Mouse (Mus musculus): Measurements from ENCODE around the gene Rilp.

The Rilp gene

GRCm38 (mm10) chr11:75509741-75510626, at the start of gene Rilp:
Gene Rilp (plus strand): TSS chr11:75510094.
- DNase-seq = peak; percentile 59 to 60

- DNase-seq = peak; percentile 87 to 92
These were observed 49.6 kb upstream of the Rilp start for GRCm38 (mm10) chr11:75460103-75460843.

- peak; percentile 97 to 99 for DNase-seq
These were observed 48.8 kb upstream of the Rilp start, which contains the start of gene Tlcd2 for GRCm38 (mm10) chr11:75460844-75461742. Gene Tlcd2 (plus strand): TSS chr11:75461715.

- DNase-seq = no peak
These were observed 48.1 kb upstream of the Rilp start for GRCm38 (mm10) chr11:75461743-75462252.

GRCm38 (mm10) chr11:75462253-75462783, 47.6 kb upstream of the Rilp start:
- peak; percentile 45 to 48 for DNase-seq

GRCm38 (mm10) chr11:75462865-75463336, 47.0 kb upstream of the Rilp start:
- DNase-seq = peak in 1 of 2 experiments; percentile 42

- no peak for DNase-seq
These were observed 46.3 kb upstream of the Rilp start for GRCm38 (mm10) chr11:75463624-75464023.

- DNase-seq = no peak
These were observed 45.5 kb upstream of the Rilp start for GRCm38 (mm10) chr11:75464417-75464816.

- no peak for DNase-seq
These were observed 44.8 kb upstream of the Rilp start for GRCm38 (mm10) chr11:75465051-75465450.

GRCm38 (mm10) chr11:75466731-75467505, 43.0 kb upstream of the Rilp start:
- no peak for DNase-seq

GRCm38 (mm10) chr11:75467512-75468215, 42.2 kb upstream of the Rilp start:
- no peak for DNase-seq

- DNase-seq = no peak
These were observed 41.5 kb upstream of the Rilp start for GRCm38 (mm10) chr11:75468410-75468809.

- no peak for DNase-seq
These were observed 40.6 kb upstream of the Rilp start for GRCm38 (mm10) chr11:75469261-75469660.

GRCm38 (mm10) chr11:75470675-75471074, 39.2 kb upstream of the Rilp start:
- DNase-seq = no peak

GRCm38 (mm10) chr11:75472469-75473081, 37.3 kb upstream of the Rilp start:
- no peak for DNase-seq

- DNase-seq = no peak
These were observed 36.5 kb upstream of the Rilp start for GRCm38 (mm10) chr11:75473376-75473775.

GRCm38 (mm10) chr11:75486192-75486591, 23.7 kb upstream of the Rilp start:
- no peak for DNase-seq

- peak; percentile 97 to 99 for DNase-seq
These were observed 23.2 kb upstream of the Rilp start, which contains the start of gene Prpf8 for GRCm38 (mm10) chr11:75486601-75487285. Gene Prpf8 (plus strand): TSS chr11:75486816.

GRCm38 (mm10) chr11:75487496-75487895, 22.4 kb upstream of the Rilp start:
- no peak for DNase-seq
